Mouse (Mus musculus) embryonic facial prominence, embryonic 14.5 days (tissue): ENCODE results near the gene Sulf2. TPM values are rescaled to one million over a fixed set of nuclear protein-coding genes. Genes with fewer than 3 reads are reported as not detected.

Experiments used
- ATAC-seq: fragments of 200-750 bp; cut with Nextera tagmentation; 2 replicates; pipeline ENCODE4 v1.8.0; 2017; ENCODE audit warnings: low read depth, moderate number of reproducible peaks, moderate TSS enrichment
- DNase-seq: peaks from one replicate; pipeline ENCODE4 v3.0.0-alpha.2; 2015; ENCODE audit warnings: low spot score
- H3K27ac ChIP-seq: fragments of 300-500 bp; sonication (generic); replicated peaks from 2 replicates; pipeline ENCODE4 v1.5.1; 2014; ENCODE audit warnings: low read depth, mild to moderate bottlenecking, low read length, moderate library complexity
- H3K27me3 ChIP-seq: fragments of 300-500 bp; sonication (generic); replicated peaks from 2 replicates; pipeline ENCODE4 v1.6.1; 2014; ENCODE audit warnings: low read length; ENCODE audit not compliant: control insufficient read depth, insufficient read depth
- H3K36me3 ChIP-seq: fragments of 300-500 bp; sonication (generic); 2 replicates; pipeline ENCODE4 v1.6.1; 2014; ENCODE audit warnings: low read length, mixed read lengths; ENCODE audit not compliant: control insufficient read depth, insufficient read depth
- H3K4me1 ChIP-seq: fragments of 300-500 bp; sonication (generic); 2 replicates; pipeline ENCODE4 v1.6.1; 2014; ENCODE audit warnings: antibody characterized with exemption, low read length; ENCODE audit not compliant: control insufficient read depth, insufficient read depth
- H3K4me2 ChIP-seq: fragments of 300-500 bp; sonication (generic); 2 replicates; pipeline ENCODE4 v1.6.1; 2014; ENCODE audit warnings: low read depth, mild to moderate bottlenecking, low read length, moderate library complexity, mixed read lengths
- H3K4me3 ChIP-seq: fragments of 300-500 bp; sonication (generic); 2 replicates; pipeline ENCODE4 v1.5.1; 2014; ENCODE audit warnings: low read depth, mild to moderate bottlenecking, low read length
- H3K9ac ChIP-seq: fragments of 300-500 bp; sonication (generic); 2 replicates; pipeline ENCODE4 v1.6.1; 2014; ENCODE audit warnings: low read depth, mild to moderate bottlenecking, low read length, moderate library complexity, mixed read lengths
- H3K9me3 ChIP-seq: fragments of 300-500 bp; sonication (generic); 2 replicates; pipeline ENCODE4 v1.6.1; 2016; ENCODE audit warnings: low read length; ENCODE audit not compliant: control insufficient read depth
- WGBS: fragments of 180-500 bp; shearing (Covaris S2); extraction: QIAGEN DNeasy Blood & Tissue Kit; methylation state at CpG from one replicate; pipeline ENCODE4 v1.1.7; 2014; 5-methylcytosine and 5-hydroxymethylcytosine counted together
- polyA plus RNA-seq: library from polyadenylated mRNA; unstranded; fragments of >200 nt; fragmentation: Nextera tagmentation; extraction: Ambion mirVana; gene quantifications from 2 replicates; pipeline ENCODE4 v1.2.1, GENCODE M21; 2014

The Sulf2 gene
- polyA plus RNA-seq, 1 experiment from 2014 or later = 139 TPM

DNA sequence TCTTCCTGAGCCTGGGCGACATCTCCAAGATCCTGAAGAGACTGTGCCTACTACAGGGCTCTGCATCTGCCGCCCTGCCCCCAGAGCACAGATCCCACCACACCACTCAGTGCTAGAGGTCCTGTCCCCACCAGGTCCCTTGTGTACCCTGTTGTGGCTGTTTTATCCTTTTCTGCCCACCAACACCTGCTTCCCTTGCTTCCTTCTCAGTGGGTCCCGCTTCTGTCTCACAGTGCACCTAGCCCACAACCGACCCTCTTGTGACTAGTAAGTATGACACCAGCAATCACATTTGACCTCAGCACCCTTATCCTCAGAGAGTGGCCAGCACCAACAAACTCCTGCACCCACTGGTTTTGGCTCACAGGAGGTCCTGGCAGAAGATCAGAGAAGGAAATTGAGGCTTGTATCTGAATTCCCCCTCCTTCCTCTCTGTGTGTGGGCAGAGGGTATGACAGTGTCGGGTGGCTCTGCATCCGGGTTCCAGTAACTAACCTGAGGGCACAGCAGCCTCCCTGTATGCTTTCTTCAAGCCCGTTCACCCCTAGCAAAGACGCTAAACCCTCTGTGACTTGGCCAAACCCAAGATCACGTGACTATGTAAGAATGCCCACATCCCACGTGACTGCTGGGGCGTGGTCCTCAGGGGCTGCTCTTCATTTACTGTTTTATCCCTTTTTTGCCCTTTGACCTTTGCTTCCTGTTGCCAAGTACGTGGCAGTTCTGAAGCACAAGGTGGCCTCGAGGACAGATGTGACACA lies 29.8 kb downstream of the Sulf2 start:
- Histone ChIP-seq H3K4me1 (no peaks in the 10 kb centered on the region), H3K27ac (no peak overlapping the region), H3K9me3 (no peaks in the 10 kb centered on the region), H3K9ac (no peak overlapping the region), H3K27me3 (no peaks in the 10 kb centered on the region), H3K4me3 (no peak overlapping the region), H3K36me3 (peaks cover 58% of the 10 kb centered on the region), H3K4me2 (no peak overlapping the region)
- ATAC-seq (no peak), DNase-seq (no peak)
- WGBS = 56% methylated on average over 13 of the region's 13 CpGs

DNA sequence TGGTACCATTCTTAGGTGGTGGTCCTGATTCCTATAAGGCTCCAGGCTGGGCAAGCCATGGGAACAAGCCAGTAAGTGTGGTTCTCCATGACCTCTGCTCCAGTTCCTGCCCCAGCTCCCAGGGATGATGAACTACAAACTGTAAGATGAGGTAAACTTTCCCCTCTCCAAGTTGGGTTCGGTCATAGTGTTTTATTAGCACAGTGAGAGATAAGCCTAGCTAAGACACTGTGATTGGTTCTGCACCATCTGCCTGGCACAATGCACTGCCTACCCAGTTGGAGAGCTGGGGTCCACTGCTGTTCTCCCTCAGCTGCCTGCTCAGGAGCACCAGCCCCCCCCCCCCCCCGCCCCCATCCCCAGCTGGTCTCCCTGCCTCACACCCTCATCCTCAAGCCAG lies 30.4 kb downstream of the Sulf2 start:
- Histone ChIP-seq H3K4me1 (peaks cover 3% of the 10 kb centered on the region; the same call in 1 of the 2 replicates), H3K9ac (no peak overlapping the region), H3K27ac (no peak overlapping the region), H3K4me3 (no peak overlapping the region), H3K36me3 (peaks cover 51% of the 10 kb centered on the region), H3K4me2 (no peak overlapping the region), H3K9me3 (no peaks in the 10 kb centered on the region), H3K27me3 (no peaks in the 10 kb centered on the region)
- no peak for DNase-seq
- 91% methylated on average over 1 of the region's 2 CpGs for WGBS
- no peak for ATAC-seq

DNA sequence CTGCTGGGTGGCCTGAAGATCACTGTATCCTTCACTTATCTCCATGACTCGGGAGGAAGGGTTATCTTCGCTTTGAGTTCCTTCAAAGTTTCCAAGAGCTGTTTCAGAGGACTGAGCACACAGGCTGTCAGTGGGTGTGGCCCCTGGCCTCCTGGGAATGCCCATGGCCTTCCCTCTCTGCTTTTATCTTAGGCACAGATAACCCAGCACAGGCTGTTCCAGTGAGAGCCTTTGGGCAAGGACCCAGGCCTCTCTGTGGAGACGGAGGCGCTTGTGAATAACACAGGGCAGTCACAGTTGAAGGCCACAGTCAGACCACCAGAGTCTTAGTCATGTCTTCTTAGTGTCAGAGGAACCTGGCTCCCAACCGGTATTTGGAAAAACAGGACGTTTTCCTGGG lies 32.7 kb downstream of the Sulf2 start:
- ATAC-seq (no peak), DNase-seq (no peak)
- Histone ChIP-seq H3K36me3 (peaks cover 37% of the 10 kb centered on the region), H3K27ac (no peak overlapping the region), H3K4me2 (no peak overlapping the region), H3K4me1 (peaks cover 3% of the 10 kb centered on the region; the same call in 1 of the 2 replicates), H3K9me3 (no peaks in the 10 kb centered on the region), H3K27me3 (no peaks in the 10 kb centered on the region), H3K9ac (no peak overlapping the region), H3K4me3 (no peak overlapping the region)
- WGBS = 85% methylated on average over 6 of the region's 6 CpGs

DNA sequence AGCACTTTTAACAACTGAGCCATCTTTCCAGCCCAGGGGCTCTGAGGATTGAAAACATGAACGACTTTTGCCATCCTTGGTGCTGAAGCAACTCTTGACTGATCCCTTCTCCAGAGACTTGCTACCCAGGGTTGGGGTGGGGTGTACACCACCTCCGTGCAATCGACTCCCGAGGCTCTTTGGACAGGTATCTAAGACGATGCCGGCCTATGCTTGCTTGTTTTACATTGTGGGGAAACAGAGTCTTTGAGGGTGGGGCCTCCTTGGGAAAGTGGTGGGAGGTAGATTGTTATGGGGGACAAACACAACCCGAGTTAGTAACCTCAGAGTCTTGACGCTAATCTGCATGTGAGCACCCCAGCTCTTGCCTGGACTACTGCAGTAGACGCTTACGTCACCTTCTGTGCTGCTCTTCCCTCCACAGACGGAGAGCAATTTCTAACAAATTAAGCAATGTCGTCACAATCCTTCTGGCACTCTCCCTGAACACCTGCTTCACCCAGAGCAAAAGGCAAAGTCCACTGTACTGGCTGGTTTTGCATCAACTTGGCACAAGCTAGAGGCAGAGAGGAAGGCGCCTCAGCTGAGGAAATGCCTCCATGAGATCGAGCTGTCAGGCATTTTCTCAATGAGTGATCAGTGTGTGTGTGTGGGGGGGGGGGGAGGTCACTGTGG lies 33.6 kb downstream of the Sulf2 start:
- 81% methylated on average over 14 of the region's 14 CpGs for WGBS

DNA sequence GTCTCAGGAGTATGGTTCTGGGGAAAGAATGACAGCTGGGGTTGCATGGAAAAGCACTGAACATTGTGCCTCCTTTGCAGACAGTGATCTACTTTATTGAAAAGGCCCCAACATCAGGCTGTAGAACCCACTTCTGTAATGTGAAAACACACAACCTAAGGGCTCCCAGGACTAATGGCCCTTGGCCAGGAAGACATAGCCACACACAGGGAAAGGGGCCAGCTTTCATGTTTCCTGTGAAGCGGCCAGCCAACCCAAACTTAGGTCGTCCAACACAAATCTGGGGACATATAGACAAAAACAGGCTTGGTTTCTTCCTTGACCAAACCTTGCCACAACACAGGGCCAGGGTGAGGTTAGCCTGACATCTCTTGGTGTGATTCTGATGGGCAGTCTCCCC lies 35.5 kb downstream of the Sulf2 start:
- Histone ChIP-seq H3K36me3 (peaks cover 53% of the 10 kb centered on the region), H3K9ac (no peak overlapping the region), H3K27ac (no peak overlapping the region), H3K4me2 (no peak overlapping the region), H3K4me1 (peaks cover 3% of the 10 kb centered on the region; the same call in 1 of the 2 replicates), H3K9me3 (no peaks in the 10 kb centered on the region), H3K27me3 (no peaks in the 10 kb centered on the region), H3K4me3 (no peak overlapping the region)
- 85% methylated on average over 2 of the region's 2 CpGs for WGBS
- ATAC-seq (no peak), DNase-seq (no peak)

More for the DNA sequence above, 33.6 kb downstream of the Sulf2 start:
- Histone ChIP-seq H3K36me3 (peaks cover 35% of the 10 kb centered on the region), H3K9ac (no peak overlapping the region), H3K9me3 (no peaks in the 10 kb centered on the region), H3K27ac (no peak overlapping the region), H3K4me3 (no peak overlapping the region), H3K4me1 (peaks cover 3% of the 10 kb centered on the region; the same call in 1 of the 2 replicates), H3K27me3 (no peaks in the 10 kb centered on the region), H3K4me2 (no peak overlapping the region)
- no peak for ATAC-seq
- no peak for DNase-seq

DNA sequence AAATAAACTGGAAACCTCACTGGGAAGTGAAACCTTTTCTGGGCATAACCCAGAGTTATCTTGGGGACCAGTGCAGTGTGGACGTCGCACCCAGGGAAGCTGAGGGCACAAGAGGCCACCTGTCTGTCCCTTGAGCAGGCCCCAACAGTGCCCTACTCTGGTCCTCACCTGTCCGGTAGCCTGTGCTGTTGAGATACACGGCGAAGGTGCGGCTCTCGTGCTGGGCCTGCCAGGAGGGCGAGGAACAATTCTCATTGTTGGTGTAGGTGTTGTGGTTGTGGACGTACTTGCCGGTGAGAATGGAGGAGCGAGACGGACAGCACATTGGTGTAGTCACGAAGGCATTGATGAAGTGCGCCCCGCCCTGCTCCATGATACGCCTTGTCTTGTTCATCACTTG lies 38.8 kb downstream of the Sulf2 start:
- ATAC-seq (no peak; the same call in 1 of the 2 replicates), DNase-seq (no peak)
- no peak overlapping the region for H3K4me3 ChIP-seq
- no peak overlapping the region for H3K9ac ChIP-seq
- H3K36me3 ChIP-seq = peaks cover 54% of the 10 kb centered on the region
- WGBS = 97% methylated on average over 16 of the region's 16 CpGs
- no peak overlapping the region for H3K4me2 ChIP-seq
- H3K27me3 ChIP-seq = no peaks in the 10 kb centered on the region
- peaks cover 3% of the 10 kb centered on the region; the same call in 1 of the 2 replicates for H3K4me1 ChIP-seq
- H3K27ac ChIP-seq = no peak overlapping the region
- no peaks in the 10 kb centered on the region for H3K9me3 ChIP-seq

DNA sequence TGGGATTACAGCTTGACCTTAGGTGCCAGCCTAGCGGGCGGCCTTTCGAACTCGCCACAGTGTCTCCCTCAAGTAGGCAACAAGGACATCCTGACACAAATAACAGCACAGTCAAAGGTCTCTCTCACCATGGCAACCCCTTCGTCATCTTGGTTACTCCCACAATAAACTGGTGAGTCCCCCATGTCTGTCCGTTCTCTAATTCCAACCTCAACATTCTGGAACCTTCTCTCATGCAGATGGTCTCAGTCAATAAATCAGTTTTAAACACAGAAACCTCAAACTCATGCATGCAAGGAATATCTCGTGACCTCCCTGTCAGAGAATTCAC lies 39.2 kb downstream of the Sulf2 start:
- peaks cover 54% of the 10 kb centered on the region for H3K36me3 ChIP-seq
- H3K27me3 ChIP-seq = no peaks in the 10 kb centered on the region
- 93% methylated on average over 7 of the region's 7 CpGs for WGBS
- H3K4me2 ChIP-seq = no peak overlapping the region
- H3K4me1 ChIP-seq = peaks cover 3% of the 10 kb centered on the region; the same call in 1 of the 2 replicates
- H3K9ac ChIP-seq = no peak overlapping the region
- no peak for DNase-seq
- H3K9me3 ChIP-seq = no peaks in the 10 kb centered on the region
- no peak overlapping the region for H3K27ac ChIP-seq
- no peak for ATAC-seq
- H3K4me3 ChIP-seq = no peak overlapping the region

DNA sequence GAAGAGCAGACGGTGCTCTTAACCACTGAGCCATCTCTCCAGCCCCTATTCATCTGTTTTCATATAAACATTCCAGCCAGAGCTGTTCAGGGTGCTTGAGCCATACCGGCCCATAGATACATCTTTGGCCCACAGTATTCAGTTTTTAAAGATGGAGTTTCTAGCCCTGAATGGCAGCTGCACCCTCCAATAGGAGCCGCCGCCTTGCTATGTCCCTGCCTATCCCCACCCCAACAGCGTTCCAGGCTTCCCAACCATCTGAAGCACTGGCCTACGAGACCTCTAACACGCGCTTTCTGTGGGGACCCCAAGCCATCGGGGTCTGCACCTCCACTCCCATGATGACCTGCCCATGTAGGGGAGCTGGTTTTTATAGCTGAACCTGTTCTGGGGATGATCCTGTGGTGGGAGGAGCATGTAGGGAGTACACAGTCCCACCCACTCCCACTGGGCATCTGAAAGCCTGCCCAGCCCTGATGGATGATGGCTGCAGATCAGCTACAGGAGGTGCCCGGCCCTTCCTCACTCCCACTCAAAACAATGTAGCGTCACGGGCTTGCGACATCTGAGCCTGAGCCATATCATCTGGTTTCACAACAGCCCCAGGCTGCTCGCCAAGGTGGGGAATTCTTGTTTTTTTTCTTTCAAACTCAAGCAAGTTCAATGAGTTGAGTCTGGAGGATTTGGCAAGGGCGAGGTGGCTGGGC lies 39.7 kb downstream of the Sulf2 start:
- peaks cover 54% of the 10 kb centered on the region for H3K36me3 ChIP-seq
- peak; percentile 64 for DNase-seq
- peak; percentile 54; the same call in 1 of the 2 replicates for ATAC-seq
- no peak overlapping the region for H3K9ac ChIP-seq
- no peaks in the 10 kb centered on the region for H3K27me3 ChIP-seq
- peaks cover 3% of the 10 kb centered on the region; the same call in 1 of the 2 replicates for H3K4me1 ChIP-seq
- 76% methylated on average over 15 of the region's 15 CpGs for WGBS
- no peak overlapping the region for H3K4me3 ChIP-seq
- no peak overlapping the region for H3K4me2 ChIP-seq
- H3K27ac ChIP-seq = no peak overlapping the region
- no peaks in the 10 kb centered on the region for H3K9me3 ChIP-seq
